Mouse (Mus musculus) ES-E14 (cell line): ENCODE measurements at regions not wholly inside any gene's neighbourhood (a gene's known extent, or its start where the extent isn't known, plus 50 kb on each side); places are given as distances from the start of the nearest gene placed in this dataset.

Experiments
- DNase-seq: peaks from one replicate; pipeline ENCODE4 v3.0.0-alpha.2; 2013; ENCODE audit warnings: low read depth, low spot score
- H3K27ac ChIP-seq: 2 replicates; pipeline ENCODE4 v1.5.1; 2012; ENCODE audit warnings: low read depth, mild to moderate bottlenecking, low read length, moderate library complexity, mixed read lengths; ENCODE audit not compliant: poor library complexity, insufficient read depth, severe bottlenecking
- H3K36me3 ChIP-seq: 2 replicates; pipeline ENCODE4 v1.6.1; 2012; ENCODE audit warnings: mild to moderate bottlenecking, low read length, moderate library complexity, mixed read lengths; ENCODE audit not compliant: control insufficient read depth, poor library complexity, insufficient read depth, severe bottlenecking
- H3K4me1 ChIP-seq, 2 experiments: fragments of 150-350 bp in 1 of 2; sonication (generic) in 1 of 2; 2 replicates each; pipeline ENCODE4 v1.6.1; 2012; ENCODE audit warnings: low read length in 2 of 2, mild to moderate bottlenecking in 1 of 2, mixed read lengths in 1 of 2; ENCODE audit not compliant: control insufficient read depth in 2 of 2, insufficient read depth in 2 of 2, poor library complexity in 1 of 2
- H3K4me3 ChIP-seq, 2 experiments: fragments of 150-350 bp in 1 of 2; sonication (generic) in 1 of 2; 2 replicates each; pipeline ENCODE4 v1.5.1; 2012; ENCODE audit warnings: low read length in 2 of 2, low read depth in 1 of 2, mild to moderate bottlenecking in 1 of 2, mixed read lengths in 1 of 2; ENCODE audit not compliant: insufficient read depth in 1 of 2, poor library complexity in 1 of 2, severe bottlenecking in 1 of 2
- H3K9ac ChIP-seq: 2 replicates; pipeline ENCODE4 v1.6.1; 2012; ENCODE audit warnings: low read depth, mild to moderate bottlenecking, low read length, mixed read lengths; ENCODE audit not compliant: poor library complexity, insufficient read depth, severe bottlenecking
- H3K9me3 ChIP-seq: fragments of 150-350 bp; sonication (generic); 2 replicates; pipeline ENCODE4 v1.6.1; 2012; ENCODE audit warnings: low read depth, mild to moderate bottlenecking, low read length; ENCODE audit not compliant: control insufficient read depth, insufficient read depth
- CHD2 ChIP-seq: IDR thresholded peaks from 2 replicates; pipeline ENCODE4 v1.6.1; 2014; ENCODE audit warnings: mild to moderate bottlenecking, low read depth, low read length, inconsistent platforms
- HCFC1 ChIP-seq: IDR thresholded peaks from 2 replicates; pipeline ENCODE4 v1.6.1; 2012; ENCODE audit warnings: low read length, inconsistent platforms, borderline replicate concordance; ENCODE audit not compliant: insufficient read depth
- MAFK ChIP-seq: IDR thresholded peaks from 2 replicates; pipeline ENCODE4 v1.6.1; 2014; ENCODE audit warnings: mild to moderate bottlenecking, low read depth, low read length, inconsistent platforms; ENCODE audit not compliant: insufficient read depth
- ZC3H11A ChIP-seq: IDR thresholded peaks from 2 replicates; pipeline ENCODE4 v1.6.1; 2012; ENCODE audit warnings: low read depth, mild to moderate bottlenecking, inconsistent platforms, low read length, borderline replicate concordance
- ZNF384 ChIP-seq: IDR thresholded peaks from 2 replicates; pipeline ENCODE4 v1.6.1; 2012; ENCODE audit warnings: low read depth, low read length, inconsistent platforms
- in situ Hi-C, 2 experiments: fragments of 600-800 bp; cut with MboI; formaldehyde crosslinking; loops; one replicate each; pipeline ENCODE4 v1.15.1; 2025; ENCODE audit warnings: low sequenced_read_pairs in 2 of 2, inconsistent platforms in 1 of 2; ENCODE audit not compliant: unreplicated experiment in 2 of 2

DNA sequence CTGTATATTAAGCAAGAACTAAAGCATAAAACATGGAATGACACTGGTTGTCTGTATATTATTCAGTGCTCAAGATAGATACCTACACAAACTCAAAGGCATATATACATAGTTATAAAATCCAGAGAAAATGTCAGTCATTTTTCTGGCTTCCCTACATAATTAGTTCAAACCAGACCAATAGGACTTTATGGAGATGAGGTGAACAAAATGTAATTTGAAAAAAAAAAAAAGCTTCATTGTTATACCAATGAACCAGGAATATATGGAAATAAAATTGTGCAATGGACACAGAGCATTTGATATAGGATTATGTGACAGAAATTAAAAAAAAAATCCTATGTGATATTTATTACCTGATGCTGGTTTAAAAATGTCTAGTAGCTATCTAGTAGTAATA, 415.8 kb upstream of the Cdh9 start:
- H3K4me1 ChIP-seq: no peaks in the 10 kb centered on the region
- in situ Hi-C loops: no loop called here

DNA sequence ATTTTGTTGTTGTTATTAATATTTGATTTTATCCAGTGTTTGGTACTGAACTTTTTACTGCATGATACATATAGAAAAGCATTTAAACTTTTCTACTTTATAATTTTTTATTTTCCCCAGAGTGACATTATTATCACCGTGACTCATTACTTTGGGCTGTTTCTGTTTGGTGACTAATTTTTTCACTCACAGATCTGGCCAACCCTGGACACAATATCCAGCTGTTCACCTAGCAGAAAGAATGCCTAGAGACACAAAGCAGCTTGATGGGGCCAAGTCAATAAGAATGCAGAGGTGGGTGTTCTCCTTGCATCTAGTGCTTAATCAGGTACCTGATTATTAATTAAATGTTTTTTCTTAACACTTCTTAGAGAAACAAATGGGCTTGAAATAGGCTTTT, 414.7 kb upstream of the Cdh9 start:
- Histone ChIP-seq H3K4me3 (no peak overlapping the region), H3K4me1 (no peaks in the 10 kb centered on the region), H3K36me3 (no peaks in the 10 kb centered on the region), H3K9me3 (no peaks in the 10 kb centered on the region), H3K9ac (no peak overlapping the region), H3K27ac (no peak overlapping the region)
- in situ Hi-C loops: no loop called here
- TF ChIP-seq ZNF384: no peak
- TF ChIP-seq HCFC1: no peak
- no peak for TF ChIP-seq MAFK
- TF ChIP-seq CHD2: no peak
- no peak for DNase-seq

More for the DNA sequence above, 415.8 kb upstream of the Cdh9 start:
- H3K27ac ChIP-seq: no peak overlapping the region
- no peaks in the 10 kb centered on the region for H3K36me3 ChIP-seq
- TF ChIP-seq CHD2 (no peak), MAFK (no peak), HCFC1 (no peak), ZC3H11A (no peak), ZNF384 (no peak)
- H3K9ac ChIP-seq: no peak overlapping the region
- DNase-seq: no peak
- H3K9me3 ChIP-seq: no peaks in the 10 kb centered on the region
- no peak overlapping the region for H3K4me3 ChIP-seq

DNA sequence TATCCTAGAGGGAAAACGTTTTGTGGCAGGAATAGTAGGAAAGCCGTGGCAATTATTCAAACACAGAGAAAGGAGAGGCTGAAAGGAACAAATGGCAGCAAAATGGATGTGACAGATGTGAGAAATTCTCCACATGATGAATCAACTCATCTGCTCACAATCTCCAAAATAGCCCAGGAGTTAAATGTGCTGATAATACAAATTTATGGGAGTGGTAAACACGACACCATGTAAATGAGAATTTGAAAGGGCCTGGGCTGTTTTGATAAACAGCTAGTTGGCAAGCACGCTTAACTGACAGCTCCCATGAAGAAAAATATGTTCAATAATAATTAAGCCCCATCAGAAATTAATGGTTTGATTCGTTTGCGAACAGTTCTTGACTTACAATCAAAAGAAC, 413.9 kb upstream of the Cdh9 start:
- H3K4me3 ChIP-seq: no peak overlapping the region
- no peaks in the 10 kb centered on the region for H3K9me3 ChIP-seq
- H3K4me1 ChIP-seq: no peaks in the 10 kb centered on the region
- no peak overlapping the region for H3K27ac ChIP-seq
- H3K36me3 ChIP-seq: no peaks in the 10 kb centered on the region
- H3K9ac ChIP-seq: no peak overlapping the region
- in situ Hi-C loops: no loop called here
- no peak for DNase-seq
- TF ChIP-seq CHD2: no peak
- TF ChIP-seq ZC3H11A: no peak
- TF ChIP-seq ZNF384: no peak
- no peak for TF ChIP-seq MAFK
- TF ChIP-seq HCFC1: no peak

DNA sequence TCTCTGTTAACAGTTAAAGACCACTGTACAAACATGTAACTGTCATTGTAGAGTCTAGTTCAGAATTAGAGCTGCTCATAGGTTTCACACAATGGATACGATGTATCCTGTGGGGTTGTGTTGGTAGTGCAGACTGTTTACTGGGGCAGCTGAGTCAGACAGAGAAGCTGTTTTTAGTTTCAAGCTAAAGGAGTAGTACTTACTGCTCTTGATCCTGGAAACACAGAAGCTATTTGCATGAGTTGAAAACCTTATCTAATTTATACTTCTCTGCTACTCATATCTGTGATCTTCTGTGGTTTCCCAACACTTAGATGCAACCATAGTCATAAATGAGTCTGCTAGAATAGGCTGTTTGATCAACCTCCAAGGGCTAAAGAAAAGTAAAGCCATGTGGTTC, 413.5 kb upstream of the Cdh9 start:
- in situ Hi-C loops: no loop called here

DNA sequence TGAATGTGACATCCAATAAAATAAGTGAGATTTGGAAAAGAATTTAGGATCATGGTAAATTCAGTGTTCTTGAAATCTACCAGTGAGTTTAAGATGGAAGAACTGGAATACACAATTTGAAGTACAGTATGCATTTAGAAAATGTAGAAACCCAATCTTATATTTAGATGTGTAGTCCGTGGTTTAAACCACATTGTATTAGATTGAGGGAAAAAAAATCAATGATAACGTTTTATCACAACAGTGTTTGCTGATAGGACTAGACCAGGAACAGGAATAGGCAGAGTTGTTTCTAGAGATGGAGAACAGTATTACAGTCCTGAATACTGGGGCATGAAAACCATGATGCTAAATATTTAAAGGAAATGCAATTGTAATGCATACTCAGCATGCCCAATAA, 402.2 kb upstream of the Cdh9 start:
- Histone ChIP-seq H3K4me1 (no peaks in the 10 kb centered on the region), H3K9ac (no peak overlapping the region), H3K36me3 (no peaks in the 10 kb centered on the region), H3K4me3 (no peak overlapping the region), H3K27ac (no peak overlapping the region), H3K9me3 (no peaks in the 10 kb centered on the region)
- no peak for TF ChIP-seq HCFC1
- TF ChIP-seq CHD2: no peak
- DNase-seq: no peak
- in situ Hi-C loops: no loop called here

More for the DNA sequence above, 413.5 kb upstream of the Cdh9 start:
- Histone ChIP-seq H3K4me1 (no peaks in the 10 kb centered on the region), H3K9me3 (no peaks in the 10 kb centered on the region), H3K36me3 (no peaks in the 10 kb centered on the region), H3K27ac (no peak overlapping the region), H3K9ac (no peak overlapping the region), H3K4me3 (no peak overlapping the region)
- no peak for DNase-seq
- TF ChIP-seq ZNF384: no peak
- no peak for TF ChIP-seq CHD2
- TF ChIP-seq MAFK: no peak
- TF ChIP-seq ZC3H11A: no peak
- no peak for TF ChIP-seq HCFC1
